Mouse (Mus musculus) bone marrow, adult 2 months (tissue): ENCODE data around the gene Trappc2l.

ENCODE experiments used
- CTCF ChIP-seq: fragments of 200-500 bp; IDR thresholded peaks from 2 replicates; pipeline ENCODE4 v1.5.1; 2011; ENCODE audit warnings: low read length, control low read depth; ENCODE audit not compliant: control insufficient read depth, insufficient read depth
- POLR2A ChIP-seq: fragments of 200-500 bp; IDR thresholded peaks from 2 replicates; pipeline ENCODE4 v1.6.1; 2011; ENCODE audit warnings: low read depth, mild to moderate bottlenecking, control low read depth, low read length, borderline replicate concordance; ENCODE audit not compliant: control insufficient read depth

GRCm38 (mm10) chr8:122573577-122573976, 37.9 kb upstream of the Trappc2l start:
- TF ChIP-seq POLR2A (no peak), CTCF (no peak)
